Mouse (Mus musculus): Measurements from ENCODE around the gene Gfm1. TPM values are rescaled to one million over a fixed set of nuclear protein-coding genes. Genes with fewer than 3 reads are reported as not detected.

Gfm1 gene
- polyA plus RNA-seq, 1 experiment = 24.2 TPM

DNA sequence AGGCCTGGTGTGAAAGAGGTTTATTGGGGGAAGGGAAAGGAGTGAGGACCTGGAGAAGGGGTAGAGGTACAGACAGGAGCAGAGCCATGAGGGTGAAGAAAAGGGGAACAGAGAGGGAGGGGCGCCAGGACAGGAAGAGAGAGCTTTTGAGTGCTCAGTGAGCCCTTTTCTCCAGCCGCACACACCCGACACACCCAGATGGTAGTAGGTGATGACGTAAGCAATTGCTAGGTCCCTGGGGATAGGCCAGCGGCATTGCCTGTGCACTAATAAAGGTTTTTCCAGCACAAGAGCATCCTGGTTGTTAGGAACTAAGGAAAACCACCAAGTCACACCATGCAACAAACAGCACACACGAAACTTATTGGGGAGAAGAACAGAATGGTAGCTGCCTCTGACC lies 94.9 kb downstream of the Gfm1 start:
- no peak for DNase-seq (ENCODE audit: low read depth)
- TF ChIP-seq CTCF (IDR thresholded peaks at IDR 0.05; ENCODE audit: borderline replicate concordance, extremely low read depth, insufficient read depth, insufficient read length) (no peak), POLR2A (IDR thresholded peaks at IDR 0.05; ENCODE audit: borderline replicate concordance, extremely low read depth, insufficient read depth, insufficient read length, poor library complexity, severe bottlenecking) (no peak)

Other genes starting within 250 kb of the Gfm1 start
- 11.1 and 14.0 TPM in 2 replicates for gene Mlf1, start 56.0 kb upstream of the Gfm1 start, polyA plus RNA-seq (2012; rRNA removed)
- not detected in 2 replicates for gene Gm17402, start 54.9 kb upstream of the Gfm1 start, polyA plus RNA-seq (2012; rRNA removed)
- gene Lxn, start 33.8 kb downstream of the Gfm1 start, polyA plus RNA-seq (2012; rRNA removed) = 56.1 and 83.2 TPM in 2 replicates
- 0.83 and 1.00 TPM in 2 replicates for gene Rarres1, start 85.4 kb downstream of the Gfm1 start, polyA plus RNA-seq (2012; rRNA removed)
- 24.1 and 29.3 TPM in 2 replicates for gene Mfsd1, start 152.6 kb downstream of the Gfm1 start, polyA plus RNA-seq (2012; rRNA removed)

Measured in brain, embryonic 14.5 days (tissue).